Mouse (Mus musculus) lung, postnatal 25 days (tissue): ENCODE data around the gene Cebpzos.

Experiments
- DNase-seq: peaks from one replicate; pipeline ENCODE4 v3.0.0; 2022; ENCODE audit warnings: low spot score

Cebpzos gene

GRCm38 (mm10) chr17:78916369-78916813, at the start of gene Cebpzos:
Gene Cebpzos (plus strand): TSS chr17:78916500.
- peak; percentile 89 for DNase-seq

- DNase-seq: no peak
Observed at GRCm38 (mm10) chr17:78873886-78874285, 42.4 kb upstream of the Cebpzos start.

DNA sequence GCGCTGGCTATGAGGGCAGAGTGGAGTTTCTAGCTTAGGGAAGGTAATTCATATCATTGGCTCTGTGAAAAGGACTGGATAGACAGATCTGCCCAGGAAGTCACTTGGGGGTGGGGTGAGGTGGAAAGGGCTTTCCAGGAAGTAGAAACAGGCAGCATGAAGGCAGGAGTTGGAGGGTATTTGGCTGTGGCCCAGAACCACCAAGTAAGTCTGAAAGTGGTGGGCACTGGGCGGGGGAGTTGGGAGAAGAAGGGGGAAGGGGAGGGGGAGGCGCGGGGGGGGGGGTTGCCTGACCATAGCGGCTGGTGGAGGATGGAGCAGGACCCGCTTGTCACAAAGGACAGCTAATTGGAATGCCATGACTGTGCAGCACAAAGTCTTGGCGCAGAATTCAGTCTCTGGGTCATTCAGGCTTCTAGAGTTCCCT, 34.4 kb upstream of the Cebpzos start:
- DNase-seq: peak; percentile 18

- peak; percentile 89 for DNase-seq
Observed at GRCm38 (mm10) chr17:78882401-78883112, 33.7 kb upstream of the Cebpzos start, which contains the start of gene Eif2ak2. Gene Eif2ak2 (minus strand): TSS chr17:78882573.

GRCm38 (mm10) chr17:78883291-78883690, 33.0 kb upstream of the Cebpzos start:
- DNase-seq: no peak

DNA sequence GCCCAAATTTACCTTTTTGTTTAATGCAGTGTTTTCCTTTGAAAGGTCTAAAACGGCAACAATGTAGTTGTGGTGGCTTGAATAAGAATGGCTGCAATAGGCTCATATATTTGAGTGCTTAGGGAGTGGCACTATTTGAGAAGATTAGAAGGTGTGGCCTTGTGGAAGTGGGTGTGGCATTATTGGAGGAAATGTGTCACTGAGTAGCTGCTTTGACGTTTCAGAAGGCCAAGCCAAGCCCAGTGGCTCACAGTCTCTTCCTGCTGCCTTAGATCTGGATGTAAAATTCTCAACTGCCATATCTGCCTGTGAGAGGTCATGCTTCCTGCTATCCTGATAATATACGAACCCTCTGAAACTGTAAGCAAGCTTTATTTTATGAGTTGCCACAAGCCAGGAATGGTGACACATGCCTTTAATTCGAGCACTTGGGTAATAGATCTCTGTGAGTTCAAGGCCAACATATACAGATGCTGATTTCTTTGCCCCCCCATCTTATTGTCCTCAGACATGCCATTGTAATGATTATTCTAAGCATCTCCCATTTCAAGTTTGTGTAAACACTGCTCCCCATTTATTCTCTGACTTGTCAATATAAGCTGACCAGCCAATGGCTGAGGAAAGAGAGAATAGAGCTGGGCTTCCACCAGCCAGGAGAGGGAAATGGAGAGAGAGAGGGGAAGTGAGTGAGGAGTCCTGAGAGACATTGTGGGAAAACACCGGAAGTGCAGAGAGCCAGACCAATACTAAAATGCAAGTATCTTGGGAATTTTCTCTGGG, 30.8 kb upstream of the Cebpzos start:
- no peak for DNase-seq

DNA sequence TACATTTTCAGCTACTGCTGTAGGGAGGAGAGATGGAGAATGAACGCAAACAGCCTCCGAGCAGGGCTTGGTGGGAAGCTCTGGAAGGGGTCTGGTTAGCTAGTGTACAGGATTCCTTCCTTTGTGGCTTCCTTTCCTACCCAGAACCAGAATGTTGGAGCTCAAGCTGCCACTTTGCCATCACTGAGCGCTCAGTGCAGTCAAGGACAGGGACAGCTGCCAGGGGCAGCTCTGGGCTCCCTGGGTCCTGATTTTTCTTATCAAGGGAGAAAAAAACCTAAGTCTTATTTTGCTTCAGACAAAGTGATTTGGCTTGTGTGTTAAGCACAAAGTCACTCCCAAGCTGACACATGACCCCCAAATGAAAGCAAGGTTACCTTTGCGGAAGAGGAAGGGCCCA, 27.7 kb upstream of the Cebpzos start:
- no peak for DNase-seq

GRCm38 (mm10) chr17:78889184-78889583, 27.1 kb upstream of the Cebpzos start:
- DNase-seq: no peak

- DNase-seq: peak; percentile 21
Observed at GRCm38 (mm10) chr17:78891020-78891419, 25.3 kb upstream of the Cebpzos start.

DNA sequence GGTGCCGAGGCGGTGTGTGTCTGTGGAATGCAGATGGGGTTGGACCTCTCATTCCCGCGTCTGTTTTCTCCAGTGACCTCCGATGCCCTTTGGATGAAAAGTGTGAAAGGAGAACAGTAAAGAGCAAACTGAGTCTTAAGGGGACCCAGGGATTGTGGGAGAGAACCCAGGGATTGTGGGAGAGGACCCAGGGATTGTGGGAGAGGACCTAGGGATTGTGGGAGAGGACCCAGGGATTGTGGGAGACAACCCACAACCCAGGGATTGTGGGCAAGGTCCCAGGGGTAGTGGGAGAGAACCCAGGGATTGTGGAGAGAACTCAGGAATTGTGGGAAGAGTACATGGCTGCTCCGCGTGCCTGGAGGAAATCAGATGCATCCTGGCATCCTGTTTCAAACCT, 21.3 kb upstream of the Cebpzos start:
- DNase-seq: no peak

- DNase-seq: peak; percentile 48
Observed at GRCm38 (mm10) chr17:78895394-78895793, 20.9 kb upstream of the Cebpzos start.

- no peak for DNase-seq
Observed at GRCm38 (mm10) chr17:78903158-78903557, 13.1 kb upstream of the Cebpzos start.

DNA sequence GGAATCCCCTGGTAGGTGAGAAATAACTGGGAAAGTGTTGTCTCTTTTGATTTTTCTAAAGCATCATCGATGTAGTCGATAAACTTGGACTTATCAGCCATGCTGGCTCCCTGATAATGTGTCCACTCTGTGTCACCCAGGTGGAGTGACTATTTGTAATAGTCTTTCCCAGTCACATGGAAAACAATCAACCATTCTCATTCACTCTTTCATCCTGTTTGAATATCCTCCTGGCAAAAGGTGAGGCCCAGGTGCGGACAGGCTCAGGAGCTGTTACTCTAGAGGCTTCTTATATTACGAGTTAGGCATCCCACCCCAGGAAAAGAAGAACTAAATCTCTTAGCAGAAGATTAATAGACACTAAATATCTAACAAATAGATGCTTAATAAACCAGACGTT, 9.4 kb upstream of the Cebpzos start, which contains the start of gene Sult6b1:
Gene Sult6b1 (minus strand): TSS at position 101 of the 400 bp plus-strand sequence.
- no peak for DNase-seq

DNA sequence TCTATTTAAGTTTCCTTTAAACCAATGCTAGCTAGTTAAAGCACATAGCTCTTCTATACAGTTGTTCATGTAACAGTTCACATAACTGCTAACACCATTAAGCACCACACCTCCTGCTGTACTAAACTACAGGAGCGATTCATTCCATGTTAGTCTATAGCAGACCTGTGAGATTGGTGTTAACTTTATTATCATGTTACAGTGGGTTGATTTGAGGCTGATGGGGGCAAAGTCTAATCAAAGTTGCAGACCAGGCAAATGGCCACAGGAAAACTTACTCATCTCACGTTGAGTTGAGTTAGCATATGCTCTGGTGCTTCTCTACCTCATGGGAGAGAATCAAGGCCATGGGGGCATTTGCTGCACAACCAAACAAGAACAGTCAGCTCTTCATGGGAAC, 6.9 kb upstream of the Cebpzos start:
- DNase-seq: no peak

DNA sequence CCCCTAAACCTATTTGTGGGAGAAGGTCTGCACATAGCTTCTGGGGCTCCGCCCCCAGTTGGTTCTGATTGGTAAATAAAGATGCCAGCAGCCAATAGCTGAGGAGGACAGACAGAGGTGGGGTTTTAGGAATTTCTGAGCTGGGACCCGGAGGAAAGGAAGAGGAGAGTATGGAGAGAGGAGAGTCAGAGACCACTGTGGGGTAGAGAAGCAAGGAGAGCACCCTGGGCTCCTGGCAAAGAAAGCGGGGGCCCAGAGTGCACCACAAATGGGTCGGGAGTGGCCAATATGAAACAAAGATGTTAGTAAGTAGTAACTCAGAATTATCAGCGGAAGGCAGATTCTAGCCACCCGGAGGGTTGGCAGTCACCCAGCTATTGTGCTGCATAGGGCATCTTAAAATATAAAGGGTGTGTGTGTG, 3.4 kb upstream of the Cebpzos start:
- no peak for DNase-seq

- DNase-seq: no peak
Observed at GRCm38 (mm10) chr17:78913921-78914320, 2.4 kb upstream of the Cebpzos start.

DNA sequence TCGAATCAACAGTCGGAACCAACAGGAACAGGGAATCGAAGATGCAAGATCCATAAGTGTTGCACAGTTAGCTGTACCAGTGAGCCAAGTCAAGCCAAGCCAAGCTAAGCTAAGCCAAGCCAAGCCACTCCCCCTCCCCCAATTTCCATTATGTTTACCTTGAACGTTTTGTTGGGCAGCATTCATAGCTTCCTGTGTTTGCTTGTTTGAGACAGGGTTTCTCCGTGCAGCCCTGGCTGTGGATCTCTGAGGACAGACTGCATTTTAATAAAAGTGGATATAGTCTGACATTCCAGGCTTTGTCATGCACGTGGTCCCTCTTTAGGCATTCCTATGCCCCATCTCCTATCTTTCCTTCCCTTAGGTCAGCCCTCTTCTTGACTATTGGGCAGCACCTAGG, 528 bp upstream of the Cebpzos start:
- DNase-seq: no peak

DNA sequence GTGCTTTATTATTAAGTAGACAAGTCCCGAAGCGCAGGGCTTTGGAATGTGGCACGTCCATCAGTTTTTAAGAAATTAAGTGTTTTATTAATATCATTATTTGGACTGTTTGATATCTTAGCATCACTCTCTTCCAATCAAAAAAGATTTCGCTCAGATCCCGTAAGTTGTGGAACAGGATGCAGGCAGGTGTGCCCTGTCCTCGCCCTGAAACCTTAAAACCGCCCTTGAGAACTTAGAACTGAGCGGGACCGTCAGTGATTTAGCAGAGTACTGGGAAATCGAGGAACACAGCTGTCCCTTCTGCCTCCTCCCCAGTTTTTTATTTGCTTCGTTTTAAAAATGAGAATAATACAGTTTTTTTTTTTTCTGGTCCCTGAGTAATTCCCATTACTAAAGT, 599 bp downstream of the Cebpzos start:
- DNase-seq: no peak

DNA sequence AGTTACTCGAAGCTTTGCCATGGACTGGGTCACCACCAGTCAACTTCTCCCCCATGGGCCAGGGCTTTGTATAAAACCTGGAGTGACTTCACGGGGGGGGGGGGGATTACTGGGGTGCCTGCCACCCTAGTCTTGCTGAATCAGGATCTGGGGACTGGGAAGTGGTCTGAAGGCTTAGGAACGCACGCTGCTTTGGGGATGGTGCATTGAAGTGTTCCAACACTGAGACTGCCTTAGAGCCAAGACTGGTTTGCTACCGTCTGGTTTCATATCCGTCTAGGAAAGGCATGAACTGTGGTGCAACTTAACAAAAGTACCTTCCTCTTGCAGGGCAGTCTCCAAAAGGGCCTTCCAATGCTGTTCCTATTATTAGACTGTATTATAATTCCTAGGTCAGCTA, 1.4 kb downstream of the Cebpzos start:
- no peak for DNase-seq

- no peak for DNase-seq
Observed at GRCm38 (mm10) chr17:78935857-78936256, 19.6 kb downstream of the Cebpzos start.

GRCm38 (mm10) chr17:78936466-78937228, 20.3 kb downstream of the Cebpzos start, which contains the start of the genes Cebpz and Ndufaf7:
Gene Cebpz (minus strand): TSS chr17:78937066.
Gene Ndufaf7 (plus strand): TSS chr17:78937136.
- peak; percentile 97 for DNase-seq

DNA sequence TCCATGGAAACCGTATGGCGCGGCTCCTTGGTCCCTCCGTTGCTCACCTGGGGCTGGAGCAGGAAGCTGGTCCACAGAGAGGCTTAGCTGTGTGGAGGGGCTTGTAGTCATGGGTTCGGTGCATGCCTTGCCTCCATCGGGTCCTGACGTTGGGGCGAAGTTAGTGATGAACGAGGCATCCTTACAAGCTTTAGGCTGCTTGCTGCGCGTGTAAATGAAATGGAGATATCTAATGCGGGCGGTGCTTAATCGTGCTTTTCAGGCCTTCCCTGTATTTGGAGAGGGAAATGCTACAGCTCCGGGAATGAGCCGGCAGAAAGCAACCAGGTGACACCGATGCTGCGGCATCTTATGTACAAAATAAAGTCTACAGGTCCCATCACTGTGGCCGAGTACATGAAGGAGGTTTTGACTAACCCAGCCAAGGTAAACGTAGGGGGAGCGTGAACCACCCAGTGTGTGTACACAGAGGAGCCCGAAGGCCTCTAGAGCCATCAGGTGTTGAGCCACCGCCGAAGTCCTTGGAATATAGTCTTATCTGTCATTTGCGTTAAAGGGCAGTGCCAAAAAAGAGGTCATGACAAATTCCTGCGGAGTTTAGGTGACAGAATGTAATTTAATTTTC, 21.0 kb downstream of the Cebpzos start:
- no peak for DNase-seq
